Mouse (Mus musculus) heart, postnatal 0 days (tissue): ENCODE results near the gene Slc25a26. TPM values are rescaled to one million over a fixed set of nuclear protein-coding genes. Genes with fewer than 3 reads are reported as not detected.

ENCODE experiments used
- ATAC-seq: fragments of 200-750 bp; cut with Nextera tagmentation; 2 replicates; pipeline ENCODE4 v1.8.0; 2017; ENCODE audit warnings: low read depth, moderate number of reproducible peaks, moderate library complexity; ENCODE audit not compliant: insufficient read depth
- DNase-seq: peaks from one replicate; pipeline ENCODE4 v3.0.0-alpha.2; 2016; ENCODE audit warnings: low spot score
- H3K27ac ChIP-seq: fragments of 300-500 bp; sonication (generic); 2 replicates; pipeline ENCODE4 v1.5.1; 2014; ENCODE audit warnings: low read depth, mild to moderate bottlenecking
- H3K27me3 ChIP-seq: fragments of 300-500 bp; sonication (generic); 2 replicates; pipeline ENCODE4 v1.6.1; 2014; ENCODE audit warnings: low read length, mixed read lengths; ENCODE audit not compliant: control insufficient read depth, insufficient read depth
- H3K36me3 ChIP-seq: fragments of 300-500 bp; sonication (generic); replicated peaks from 2 replicates; pipeline ENCODE4 v1.6.1; 2014; ENCODE audit warnings: low read length, mixed read lengths; ENCODE audit not compliant: control insufficient read depth, insufficient read depth
- H3K4me1 ChIP-seq: fragments of 300-500 bp; sonication (generic); 2 replicates; pipeline ENCODE4 v1.6.1; 2014; ENCODE audit warnings: antibody characterized with exemption; ENCODE audit not compliant: control insufficient read depth, insufficient read depth
- H3K4me2 ChIP-seq: fragments of 300-500 bp; sonication (generic); 2 replicates; pipeline ENCODE4 v1.6.1; 2014; ENCODE audit warnings: low read depth, mild to moderate bottlenecking, low read length, moderate library complexity
- H3K4me3 ChIP-seq: fragments of 300-500 bp; sonication (generic); 2 replicates; pipeline ENCODE4 v1.5.1; 2014; ENCODE audit warnings: low read depth, low read length
- H3K9ac ChIP-seq: fragments of 300-500 bp; sonication (generic); replicated peaks from 2 replicates; pipeline ENCODE4 v1.6.1; 2014; ENCODE audit warnings: low read depth, low read length, mixed read lengths
- H3K9me3 ChIP-seq: fragments of 300-500 bp; sonication (generic); replicated peaks from 2 replicates; pipeline ENCODE4 v1.6.1; 2016; ENCODE audit warnings: low read length; ENCODE audit not compliant: control insufficient read depth
- CTCF ChIP-seq: IDR thresholded peaks from 2 replicates; pipeline ENCODE4 v1.5.1; 2016; ENCODE audit warnings: antibody characterized with exemption, control low read depth, low read depth
- EP300 ChIP-seq: IDR thresholded peaks from 2 replicates; pipeline ENCODE4 v1.6.1; 2016; ENCODE audit warnings: antibody characterized with exemption, low read depth
- WGBS: fragments of 180-500 bp; shearing (Covaris S2); extraction: QIAGEN DNeasy Blood & Tissue Kit; methylation state at CpG from one replicate; pipeline ENCODE4 v1.1.7; 2014; 5-methylcytosine and 5-hydroxymethylcytosine counted together
- polyA plus RNA-seq: library from polyadenylated mRNA; unstranded; fragments of >200 nt; fragmentation: Nextera tagmentation; extraction: Ambion mirVana; gene quantifications from 2 replicates; pipeline ENCODE4 v1.2.1, GENCODE M21; 2015
- total RNA-seq: library from RNA; depleted of rRNA; stranded (reverse); fragments of >200 nt; gene quantifications from 2 replicates; pipeline ENCODE4 v1.2.3, GENCODE M21; 2014; ENCODE audit warnings: low replicate concordance

Gene Slc25a26
- total and polyA plus RNA-seq, 2 experiments from 2014 or later, result 13.4 to 17.9 TPM

DNA sequence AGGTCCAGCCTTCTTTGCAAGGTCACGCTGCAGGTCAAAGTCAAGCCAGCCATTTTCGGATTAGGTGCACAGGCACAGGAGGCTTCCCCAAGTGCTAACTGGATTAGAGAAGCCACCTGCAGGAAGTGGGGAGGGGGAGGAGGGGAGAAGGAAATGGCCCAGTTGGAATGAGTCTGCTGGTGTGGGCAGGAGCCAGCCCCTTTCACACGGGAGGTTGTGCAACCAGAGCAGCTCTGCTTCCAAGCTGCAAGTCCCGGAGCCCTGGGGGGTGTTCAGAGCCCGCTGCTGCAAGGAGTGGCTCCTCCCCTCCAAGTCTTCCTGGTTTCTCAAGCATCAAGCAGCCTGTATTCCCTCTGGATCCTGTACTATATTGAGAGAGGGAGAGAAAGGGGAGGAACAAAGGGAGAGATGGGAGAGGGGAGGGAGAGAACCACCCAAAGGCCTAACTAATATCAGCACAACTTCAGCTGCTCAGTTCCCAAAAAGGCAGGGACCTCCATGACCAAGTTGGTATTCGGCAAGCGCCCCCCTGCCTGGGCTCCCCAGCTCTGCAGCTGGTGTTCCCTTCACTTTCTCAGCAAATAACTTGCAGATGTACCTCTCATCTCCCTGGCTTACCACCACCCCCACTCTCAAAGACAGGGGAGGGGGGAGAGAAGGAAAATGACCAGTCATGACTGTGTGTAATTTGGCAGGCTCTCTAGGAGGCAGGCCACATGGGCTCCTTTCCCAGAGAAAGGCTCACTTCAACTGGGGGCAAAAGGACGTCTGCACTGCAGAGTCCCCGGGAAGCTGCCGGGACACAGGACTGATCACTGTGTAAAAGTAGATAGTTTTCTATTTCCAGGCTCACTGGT lies 147.7 kb downstream of the Slc25a26 start:
- Histone ChIP-seq H3K27me3 (no peaks in the 10 kb centered on the region), H3K4me3 (no peak overlapping the region), H3K4me1 (peaks cover 39% of the 10 kb centered on the region), H3K36me3 (no peaks in the 10 kb centered on the region), H3K9ac (no peak overlapping the region; the same call in 1 of the 2 replicates), H3K27ac (peak overlapping the region; percentile 90), H3K9me3 (no peaks in the 10 kb centered on the region), H3K4me2 (peak overlapping the region; percentile 36)
- peak; percentile 91 for ATAC-seq
- peak; percentile 90 for DNase-seq
- no peak for TF ChIP-seq EP300
- no peak for TF ChIP-seq CTCF
- 10% methylated on average over 10 of the region's 10 CpGs for WGBS

- Histone ChIP-seq H3K4me2 (peak overlapping the region; percentile 36; the same call in 1 of the 2 replicates), H3K27me3 (no peaks in the 10 kb centered on the region), H3K4me1 (peaks cover 39% of the 10 kb centered on the region), H3K4me3 (no peak overlapping the region), H3K36me3 (no peaks in the 10 kb centered on the region), H3K9ac (no peak overlapping the region), H3K9me3 (no peaks in the 10 kb centered on the region), H3K27ac (peak overlapping the region; percentile 90)
- no peak for TF ChIP-seq CTCF
- TF ChIP-seq EP300, result no peak
- ATAC-seq (peak; percentile 7; the same call in 1 of the 2 replicates), DNase-seq (no peak)
- 17% methylated on average over 4 of the region's 4 CpGs for WGBS
These were observed 148.4 kb downstream of the Slc25a26 start for GRCm38 (mm10) chr6:94648496-94648895.

- peaks cover 39% of the 10 kb centered on the region for H3K4me1 ChIP-seq
- no peak for ATAC-seq
These were observed 149.5 kb downstream of the Slc25a26 start for GRCm38 (mm10) chr6:94649637-94650036.

DNA sequence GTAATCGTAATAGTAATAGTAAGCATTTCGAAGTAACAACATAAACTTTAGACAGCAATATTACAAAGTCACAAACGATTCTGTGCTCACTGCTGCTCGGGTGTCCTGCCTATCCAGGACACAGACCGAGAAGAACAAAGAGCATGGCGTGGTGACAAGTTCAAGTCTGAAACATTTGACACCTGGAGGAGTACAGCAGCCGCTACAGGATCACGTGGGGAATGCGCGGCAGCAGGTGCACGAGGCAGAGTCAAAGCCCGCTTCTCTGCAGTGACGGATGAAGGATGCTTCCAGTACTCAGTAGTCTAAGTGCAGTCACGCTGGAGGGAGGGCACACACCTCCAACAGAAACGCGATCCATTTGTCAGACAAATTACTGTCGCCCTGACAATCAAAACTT lies 151.4 kb downstream of the Slc25a26 start:
- Histone ChIP-seq H3K27me3 (no peaks in the 10 kb centered on the region), H3K36me3 (peaks cover 8% of the 10 kb centered on the region; the same call in 1 of the 2 replicates), H3K4me2 (no peak overlapping the region), H3K4me3 (no peak overlapping the region), H3K9me3 (no peaks in the 10 kb centered on the region), H3K9ac (no peak overlapping the region), H3K4me1 (peaks cover 27% of the 10 kb centered on the region), H3K27ac (no peak overlapping the region)
- no peak for ATAC-seq
- no peak for DNase-seq
- WGBS, result 72% methylated on average over 17 of the region's 17 CpGs
- TF ChIP-seq EP300 (no peak), CTCF (no peak)

More at GRCm38 (mm10) chr6:94649637-94650036, 149.5 kb downstream of the Slc25a26 start:
- DNase-seq, result no peak
- Histone ChIP-seq H3K9ac (no peak overlapping the region), H3K27ac (no peak overlapping the region), H3K9me3 (no peaks in the 10 kb centered on the region), H3K4me2 (no peak overlapping the region), H3K36me3 (peaks cover 8% of the 10 kb centered on the region; the same call in 1 of the 2 replicates), H3K27me3 (no peaks in the 10 kb centered on the region), H3K4me3 (no peak overlapping the region)
- TF ChIP-seq EP300 (no peak), CTCF (no peak)
- whole genome bisulfite sequencing, result 97% methylated on average over 1 of the region's 1 CpGs

GRCm38 (mm10) chr6:94652659-94653213 lies 152.6 kb downstream of the Slc25a26 start:
- no peaks in the 10 kb centered on the region for H3K9me3 ChIP-seq
- H3K4me2 ChIP-seq, result no peak overlapping the region
- TF ChIP-seq CTCF (no peak), EP300 (no peak)
- H3K36me3 ChIP-seq, result peaks cover 8% of the 10 kb centered on the region; the same call in 1 of the 2 replicates
- H3K4me3 ChIP-seq, result no peak overlapping the region
- WGBS, result 67% methylated on average over 6 of the region's 6 CpGs
- no peak overlapping the region for H3K9ac ChIP-seq
- H3K27ac ChIP-seq, result no peak overlapping the region
- ATAC-seq (no peak), DNase-seq (no peak)
- no peaks in the 10 kb centered on the region for H3K27me3 ChIP-seq
- peaks cover 24% of the 10 kb centered on the region for H3K4me1 ChIP-seq
